Mouse (Mus musculus): ENCODE measurements at regions not wholly inside any gene's neighbourhood (a gene's known extent, or its start where the extent isn't known, plus 50 kb on each side); places are given as distances from the start of the nearest gene placed in this dataset.

DNA sequence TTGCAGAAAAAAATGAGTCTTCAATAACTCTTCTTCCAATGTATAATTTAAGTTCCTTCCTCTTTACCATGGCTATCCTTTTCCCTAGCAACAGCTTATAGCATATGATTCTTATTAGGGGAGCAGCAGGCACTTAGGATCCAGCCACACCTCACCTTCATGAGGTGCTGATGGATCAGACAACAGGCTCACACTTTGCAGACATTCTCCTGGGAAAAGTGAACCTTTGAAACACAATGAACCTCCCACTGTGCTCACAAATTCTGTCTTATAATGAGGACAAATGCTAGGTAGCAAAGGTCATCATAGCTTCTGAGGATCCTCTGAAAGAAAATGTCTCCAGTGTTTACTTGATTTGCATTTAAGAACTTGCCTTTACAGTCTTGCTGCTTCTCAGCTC, 191.6 kb upstream of the Xrcc4 start:
- no peak for DNase-seq

DNA sequence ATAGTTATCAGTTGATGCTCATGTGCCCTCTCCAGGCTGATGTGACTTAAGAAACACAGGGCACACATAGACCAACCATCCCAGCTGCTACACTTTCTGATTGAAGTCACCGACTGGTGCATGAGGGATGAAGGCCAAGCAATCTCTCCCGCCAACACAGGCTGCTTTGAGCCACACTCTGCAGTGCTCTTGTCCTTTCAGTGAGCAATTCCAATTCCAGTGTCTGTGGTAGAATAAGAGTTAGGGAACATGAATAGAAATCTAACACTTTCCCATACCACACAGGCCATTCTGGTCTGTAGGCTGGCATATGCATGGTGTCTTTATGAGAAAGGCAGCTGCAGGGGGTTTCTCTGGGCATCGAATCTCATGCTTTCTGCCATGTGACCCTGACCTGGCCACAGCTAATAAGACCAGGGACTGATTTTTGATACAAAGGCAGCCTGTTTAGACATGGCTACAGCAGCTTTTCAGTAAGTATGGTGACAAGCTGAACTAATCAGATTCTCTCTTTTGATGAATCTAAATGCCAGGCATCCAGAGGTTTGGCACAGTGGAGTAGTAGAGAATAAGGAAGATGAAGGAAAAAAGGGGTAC, 190.5 kb upstream of the Xrcc4 start:
- no peak for DNase-seq

DNA sequence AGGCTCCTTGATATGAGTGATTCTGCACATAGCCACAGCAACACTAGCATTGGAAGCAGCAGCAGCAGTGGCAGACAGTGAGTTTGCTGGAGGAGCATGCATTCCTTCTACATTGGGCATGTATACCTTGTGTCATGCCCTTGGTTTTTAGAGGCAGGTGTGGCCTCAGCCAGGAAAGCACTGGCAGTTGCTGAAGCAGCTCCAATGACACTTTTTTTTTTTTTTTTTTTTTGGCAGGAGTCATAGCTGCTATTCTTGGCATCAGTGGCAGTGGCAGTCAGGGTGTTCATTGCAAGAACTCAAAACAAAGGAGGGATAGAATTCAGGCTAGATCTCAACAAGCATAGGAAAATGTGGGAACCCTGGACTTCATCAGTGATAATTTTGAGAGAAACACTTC, 189.9 kb upstream of the Xrcc4 start:
- no peak for DNase-seq

DNA sequence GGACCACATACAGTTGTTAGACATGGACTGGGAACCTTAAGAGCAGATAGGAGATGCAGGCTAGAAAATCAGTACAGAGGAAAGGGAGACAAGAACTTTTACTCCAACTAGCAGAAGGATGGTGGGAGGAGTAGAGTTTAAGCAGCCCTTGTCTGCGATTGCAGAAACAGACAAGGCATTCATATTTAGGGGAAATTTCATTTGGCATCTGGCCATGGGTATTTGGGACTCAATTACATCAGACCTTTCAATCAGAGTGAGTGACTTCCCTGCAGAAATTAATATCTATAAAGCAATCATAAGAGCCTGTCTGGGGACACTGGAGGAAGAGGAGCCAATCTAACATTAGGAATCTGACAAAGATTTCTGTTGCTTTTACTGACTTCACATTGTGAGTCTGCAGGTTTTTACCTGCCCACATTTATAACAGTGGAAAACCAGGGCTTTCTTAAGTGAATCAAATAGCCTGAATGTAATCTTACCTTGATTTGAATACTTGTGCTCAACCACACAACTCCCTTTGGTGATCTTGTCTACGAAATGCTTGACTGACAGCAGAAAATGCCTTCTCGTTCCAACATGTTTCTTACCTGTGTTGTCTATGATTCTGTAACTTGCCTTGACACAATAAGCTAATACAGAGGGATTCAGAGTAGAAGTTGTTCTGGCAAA, 169.8 kb upstream of the Xrcc4 start:
- DNase-seq = no peak

DNA sequence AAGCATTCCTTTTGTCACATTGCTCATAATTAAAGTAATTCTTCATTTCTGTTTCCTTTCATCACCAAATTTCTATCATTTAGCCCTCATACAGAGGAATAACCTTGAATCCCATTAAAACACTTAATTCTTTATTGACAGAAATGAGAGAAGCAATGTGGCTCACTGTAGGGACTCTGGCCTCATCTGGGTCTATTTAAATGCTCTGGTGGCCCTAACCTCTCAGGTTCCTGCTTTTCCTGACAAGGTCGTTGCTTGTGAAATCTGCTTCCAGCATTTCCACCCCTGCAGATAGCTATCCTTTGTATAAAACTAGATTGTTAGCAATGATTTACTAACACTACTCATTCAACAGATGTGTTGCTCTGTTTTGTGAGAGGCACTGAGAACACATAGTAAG, 163.6 kb upstream of the Xrcc4 start:
- no peak for DNase-seq

DNA sequence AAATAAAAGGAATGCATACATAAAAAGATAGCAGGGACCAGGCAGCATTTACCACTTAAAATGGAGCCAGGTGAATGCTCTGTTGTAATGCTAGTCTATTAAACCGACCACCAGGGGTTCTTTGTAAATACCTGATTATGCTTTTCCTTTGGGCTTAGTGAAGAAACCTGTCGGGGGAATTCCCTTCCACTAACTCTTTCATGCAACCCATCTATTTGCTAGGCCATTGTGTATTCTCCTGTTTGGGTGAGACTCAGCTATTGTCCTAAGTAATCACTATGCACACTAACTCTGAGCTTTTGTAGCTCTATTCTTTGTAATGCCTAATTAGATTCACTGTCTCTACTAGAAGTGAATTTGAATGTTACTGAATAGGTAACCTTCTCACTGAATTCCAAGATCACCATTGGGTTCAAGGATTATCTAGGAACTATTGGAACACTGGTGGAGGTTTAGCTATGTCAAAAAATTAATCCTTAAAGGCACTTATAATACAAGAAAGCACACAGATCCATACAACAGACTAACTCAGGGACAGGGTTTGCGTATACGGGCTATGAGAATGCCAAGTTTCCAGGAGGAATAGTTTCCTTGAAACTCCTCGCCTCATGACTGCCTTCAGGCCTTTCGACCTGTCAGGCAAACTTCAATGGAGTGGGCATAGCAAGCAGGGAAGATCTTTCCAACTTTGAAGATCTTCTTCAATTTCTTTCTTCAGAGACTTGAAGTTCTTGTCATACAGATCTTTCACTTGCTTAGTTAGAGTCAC, 156.8 kb upstream of the Xrcc4 start:
- no peak for DNase-seq

DNA sequence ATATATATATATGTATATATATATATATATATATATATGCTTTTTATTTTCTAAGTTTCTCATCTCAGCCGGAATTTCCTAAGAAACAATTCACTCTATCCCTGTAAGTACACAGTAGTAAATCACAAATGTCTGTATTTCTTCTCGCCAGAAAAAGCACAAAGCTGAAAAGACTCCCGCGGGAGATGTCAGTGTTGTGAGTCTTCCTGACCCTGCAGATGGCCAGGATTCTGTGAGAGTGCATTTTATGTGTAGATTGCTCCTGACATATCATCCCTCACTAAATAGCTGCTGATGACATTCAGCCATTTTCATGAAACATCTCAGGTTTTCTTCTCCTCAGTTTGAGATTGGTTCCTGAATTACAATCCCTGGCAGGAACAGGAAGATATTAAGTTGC, 148.9 kb upstream of the Xrcc4 start:
- DNase-seq = no peak

DNA sequence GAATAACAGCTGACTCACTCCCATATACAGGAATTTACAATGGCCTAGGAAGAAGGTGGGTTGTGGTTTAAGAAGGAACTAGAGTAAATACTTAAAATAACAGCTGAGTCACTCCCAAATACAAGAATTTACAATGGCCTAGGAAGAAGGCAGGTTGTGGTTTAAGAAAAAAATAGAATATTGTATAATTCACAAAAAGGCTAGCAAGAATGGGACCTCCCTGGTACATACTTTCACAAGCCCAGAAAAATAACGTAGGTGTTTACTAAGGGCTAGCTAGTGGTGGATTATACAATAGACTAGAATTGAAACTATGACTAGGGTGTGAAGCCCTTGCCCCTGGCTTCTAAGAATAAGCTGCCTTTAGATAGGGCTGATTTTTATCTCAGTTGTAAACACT, 144.6 kb upstream of the Xrcc4 start:
- DNase-seq = no peak

DNA sequence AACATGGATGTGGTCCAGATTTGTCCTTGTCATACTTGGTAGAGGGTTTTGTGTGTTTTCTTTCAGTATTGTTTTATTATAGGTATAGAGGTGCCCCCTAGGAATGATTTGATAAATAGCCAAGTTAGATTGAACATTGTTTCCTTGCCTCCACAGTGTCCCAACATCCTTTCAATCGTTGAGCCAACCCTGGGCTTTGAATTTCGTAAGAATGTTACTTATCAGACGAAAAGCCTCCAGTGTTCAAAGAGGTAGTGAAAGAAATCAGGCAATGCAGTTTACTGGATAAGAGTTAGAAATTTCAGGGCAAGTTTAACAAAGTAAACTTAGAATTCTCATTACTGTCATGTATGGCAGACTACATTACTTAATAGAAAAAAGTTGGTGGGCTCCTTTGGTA, 144.2 kb upstream of the Xrcc4 start:
- no peak for DNase-seq

DNA sequence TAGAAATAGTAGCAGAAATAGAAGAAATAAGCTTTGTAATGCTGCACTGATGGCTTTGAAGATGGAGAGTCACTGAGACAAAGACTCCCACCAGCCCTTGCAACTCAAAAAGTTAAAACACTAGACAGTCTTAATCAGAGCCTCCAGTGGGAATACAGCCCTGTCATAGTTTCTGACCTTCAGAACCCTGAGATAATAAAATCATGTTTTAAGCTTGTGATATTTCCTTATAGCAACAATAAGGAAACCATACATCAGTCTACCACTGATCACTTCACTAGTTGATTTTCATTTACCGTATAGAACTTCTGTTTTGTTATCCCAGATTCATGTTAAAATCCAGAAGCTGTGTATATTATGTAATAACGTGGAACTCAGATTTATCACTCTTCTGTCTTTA, 139.7 kb upstream of the Xrcc4 start:
- no peak for DNase-seq

DNA sequence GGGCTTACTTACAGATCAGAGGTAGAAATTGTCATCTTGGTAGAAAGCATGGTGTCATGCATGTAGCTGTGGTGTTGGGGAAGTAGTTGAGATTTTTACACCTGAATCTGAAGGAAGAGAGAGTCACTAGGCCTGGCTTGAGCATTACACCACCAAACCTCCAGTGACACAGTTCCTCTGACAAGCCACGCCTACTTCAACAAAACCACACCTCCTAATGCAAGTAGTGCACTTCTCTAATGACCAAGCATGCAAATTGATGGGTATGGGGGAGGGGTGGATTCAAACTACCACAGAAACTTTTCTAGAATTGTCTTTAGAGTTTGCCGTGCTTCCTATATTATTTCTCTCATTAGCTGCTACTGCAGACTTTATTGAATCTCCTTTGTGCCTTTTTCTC, 136.8 kb upstream of the Xrcc4 start:
- no peak for DNase-seq

DNA sequence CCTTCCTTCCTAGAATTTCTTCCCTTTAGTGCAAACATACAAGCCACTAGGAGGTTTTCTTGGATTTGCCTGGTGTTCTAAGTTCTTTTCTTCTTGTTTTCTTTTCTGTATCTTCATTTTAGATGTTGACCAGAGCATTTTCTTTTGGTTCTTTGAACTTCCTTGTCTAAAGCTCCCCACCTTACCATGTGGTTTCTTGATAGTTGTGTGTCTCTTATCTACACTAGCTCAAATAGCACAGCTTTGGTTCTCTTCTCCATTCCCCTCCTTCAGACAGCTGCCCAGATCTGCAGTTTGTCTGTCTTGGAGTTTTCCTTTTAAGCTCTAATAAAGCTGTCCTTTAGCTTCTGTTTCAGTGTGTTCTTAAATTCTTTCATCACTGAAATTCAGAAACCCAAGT, 123.0 kb upstream of the Xrcc4 start:
- DNase-seq = no peak

DNA sequence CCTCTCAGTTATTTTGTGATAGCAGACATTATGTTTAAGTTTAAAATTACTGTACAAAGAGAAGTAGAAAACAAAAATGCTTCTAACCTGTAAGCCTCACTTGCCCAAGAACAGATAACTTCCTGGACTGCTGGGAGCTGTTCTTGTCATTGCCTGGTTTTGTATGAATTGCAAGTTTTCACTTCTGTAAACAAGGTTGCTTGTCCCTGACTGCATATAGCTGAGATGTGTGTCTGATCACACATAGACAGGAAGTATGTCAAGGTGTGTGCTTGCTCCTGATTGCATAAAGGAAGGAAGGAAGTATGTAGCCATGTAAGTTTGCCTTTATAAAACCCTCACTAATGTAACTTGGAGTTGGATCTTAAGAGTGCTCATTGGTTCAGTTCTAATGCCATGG, 118.5 kb upstream of the Xrcc4 start:
- no peak for DNase-seq

Data from spleen, adult 18-20 months (tissue).